Mouse (Mus musculus) myocyte (in vitro differentiated cells): ENCODE data around the gene Kif19a. TPM values are rescaled to one million over a fixed set of nuclear protein-coding genes. Genes with fewer than 3 reads are reported as not detected.

Experiments used
- H3K27me3 ChIP-seq: one replicate; pipeline ENCODE4 v1.6.1; 2011; ENCODE audit not compliant: control insufficient read depth, insufficient read depth, insufficient read length
- H3K36me3 ChIP-seq: one replicate; pipeline ENCODE4 v1.6.1; 2011; ENCODE audit not compliant: control insufficient read depth, insufficient read depth
- H3K4me2 ChIP-seq: one replicate; pipeline ENCODE4 v1.6.1; 2011; ENCODE audit warnings: low read depth, control low read depth
- H3K4me3 ChIP-seq: one replicate; pipeline ENCODE4 v1.5.1; 2011; ENCODE audit warnings: mild to moderate bottlenecking, control low read depth, moderate library complexity
- H3K79me2 ChIP-seq: one replicate; pipeline ENCODE4 v1.6.1; 2011; ENCODE audit not compliant: control insufficient read depth, insufficient read depth
- H3ac ChIP-seq: one replicate; pipeline ENCODE4 v1.6.1; 2011; ENCODE audit not compliant: control insufficient read depth, insufficient read length
- CEBPB ChIP-seq: IDR thresholded peaks from 2 replicates; pipeline ENCODE4 v1.6.1; 2011; ENCODE audit warnings: mild to moderate bottlenecking, moderate library complexity; ENCODE audit not compliant: poor library complexity, insufficient read depth, severe bottlenecking
- E2F4 ChIP-seq: IDR thresholded peaks from one replicate; pipeline ENCODE4 v1.6.1; 2011; ENCODE audit warnings: mild to moderate bottlenecking, control low read depth, moderate library complexity; ENCODE audit not compliant: insufficient read depth
- MAX ChIP-seq: IDR thresholded peaks from one replicate; pipeline ENCODE4 v1.6.1; 2011; ENCODE audit warnings: low read depth, mild to moderate bottlenecking, control low read depth
- MYOD1 ChIP-seq, 3 experiments: IDR thresholded peaks; one replicate each; pipeline ENCODE4 v1.6.1; 2011; ENCODE audit warnings: control low read depth in 2 of 3, low read depth in 2 of 3, mild to moderate bottlenecking in 2 of 3, moderate library complexity in 1 of 3; ENCODE audit not compliant: insufficient read length in 2 of 3, control insufficient read depth in 1 of 3
- MYOG ChIP-seq, 3 experiments: IDR thresholded peaks; one replicate each; pipeline ENCODE4 v1.6.1; 2011; ENCODE audit warnings: control low read depth in 2 of 3, low read depth in 2 of 3, mild to moderate bottlenecking in 2 of 3; ENCODE audit not compliant: insufficient read length in 2 of 3, control insufficient read depth in 1 of 3, insufficient read depth in 1 of 3
- POLR2A ChIP-seq: IDR thresholded peaks from one replicate; pipeline ENCODE4 v1.6.1; 2011; ENCODE audit warnings: low read depth, mild to moderate bottlenecking, control low read depth, moderate library complexity; ENCODE audit not compliant: insufficient read length
- POLR2AphosphoS2 ChIP-seq: IDR thresholded peaks from one replicate; pipeline ENCODE4 v1.6.1; 2011; ENCODE audit warnings: low read depth, control low read depth; ENCODE audit not compliant: insufficient read length
- REST ChIP-seq: IDR thresholded peaks from one replicate; pipeline ENCODE4 v1.6.1; 2011; ENCODE audit warnings: mild to moderate bottlenecking, control low read depth, moderate library complexity; ENCODE audit not compliant: insufficient read depth, insufficient read length
- SRF ChIP-seq: IDR thresholded peaks from one replicate; pipeline ENCODE4 v1.6.1; 2011; ENCODE audit warnings: low read depth; ENCODE audit not compliant: control insufficient read depth, insufficient read length
- TCF12 ChIP-seq: IDR thresholded peaks from one replicate; pipeline ENCODE4 v1.6.1; 2011; ENCODE audit warnings: mild to moderate bottlenecking, control low read depth; ENCODE audit not compliant: poor library complexity, insufficient read depth, severe bottlenecking
- TCF3 ChIP-seq: IDR thresholded peaks from one replicate; pipeline ENCODE4 v1.6.1; 2011; ENCODE audit warnings: low read depth, control low read depth; ENCODE audit not compliant: insufficient read length
- USF1 ChIP-seq: IDR thresholded peaks from one replicate; pipeline ENCODE4 v1.6.1; 2011; ENCODE audit warnings: low read depth, mild to moderate bottlenecking, control low read depth, moderate library complexity
- polyA plus RNA-seq: library from polyadenylated mRNA; unstranded; fragments of >200 nt; fragmentation: generic; extraction: Trizol; gene quantifications from one replicate; pipeline ENCODE4 v1.2.1, GENCODE M21; 2012; ENCODE audit warnings: missing spikeins

Gene Kif19a
- polyA plus RNA-seq, 1 experiment: 5.4 TPM

DNA sequence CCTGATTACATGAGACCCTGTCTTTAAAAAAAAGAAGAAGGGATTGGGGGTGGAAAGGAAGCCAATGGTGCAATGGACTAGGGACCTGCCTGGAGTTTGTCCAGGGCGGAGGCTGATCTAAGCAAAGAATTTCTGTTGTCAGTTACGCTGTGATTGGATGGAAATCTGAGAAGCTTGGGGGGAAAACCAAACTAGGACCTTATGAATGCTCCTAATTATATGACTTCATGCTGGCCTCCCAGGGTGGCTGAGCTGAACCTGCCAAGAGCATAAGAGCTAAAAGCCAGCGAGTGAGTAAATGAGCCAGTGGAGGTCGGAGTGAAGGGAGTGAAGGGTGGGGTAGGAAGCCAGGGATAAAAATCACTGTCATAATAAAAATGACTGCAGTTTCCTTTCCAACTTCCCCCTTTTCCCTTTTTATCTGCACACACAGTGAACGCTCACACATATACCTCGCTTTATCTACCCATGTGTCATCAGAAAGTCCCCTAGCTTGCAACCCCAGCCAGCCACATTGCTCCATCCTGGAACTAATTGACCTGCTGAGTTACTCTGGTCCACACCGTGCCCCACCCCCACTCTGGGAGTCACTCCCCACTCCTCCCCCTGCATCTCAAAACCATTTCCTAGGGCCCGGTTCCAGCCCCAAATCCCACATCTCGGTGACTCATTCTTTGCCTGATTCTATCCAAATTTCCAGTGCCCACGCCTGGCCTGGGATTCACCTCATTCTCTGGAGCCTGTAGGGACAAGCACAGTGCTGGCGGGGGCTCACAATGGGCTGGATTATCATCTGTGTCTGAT is 40.2 kb upstream of the Kif19a start:
- no peaks in the 10 kb centered on the region for H3K36me3 ChIP-seq
- no peak for TF ChIP-seq POLR2AphosphoS2
- 0 out of 2 replicates have a peak, but pooled peaks have one; percentile 26 for TF ChIP-seq CEBPB
- H3K4me3 ChIP-seq: no peak overlapping the region
- H3ac ChIP-seq: no peak overlapping the region
- H3K4me2 ChIP-seq: peak overlapping the region; percentile 43
- H3K79me2 ChIP-seq: no peaks in the 10 kb centered on the region
- no peaks in the 10 kb centered on the region for H3K27me3 ChIP-seq

DNA sequence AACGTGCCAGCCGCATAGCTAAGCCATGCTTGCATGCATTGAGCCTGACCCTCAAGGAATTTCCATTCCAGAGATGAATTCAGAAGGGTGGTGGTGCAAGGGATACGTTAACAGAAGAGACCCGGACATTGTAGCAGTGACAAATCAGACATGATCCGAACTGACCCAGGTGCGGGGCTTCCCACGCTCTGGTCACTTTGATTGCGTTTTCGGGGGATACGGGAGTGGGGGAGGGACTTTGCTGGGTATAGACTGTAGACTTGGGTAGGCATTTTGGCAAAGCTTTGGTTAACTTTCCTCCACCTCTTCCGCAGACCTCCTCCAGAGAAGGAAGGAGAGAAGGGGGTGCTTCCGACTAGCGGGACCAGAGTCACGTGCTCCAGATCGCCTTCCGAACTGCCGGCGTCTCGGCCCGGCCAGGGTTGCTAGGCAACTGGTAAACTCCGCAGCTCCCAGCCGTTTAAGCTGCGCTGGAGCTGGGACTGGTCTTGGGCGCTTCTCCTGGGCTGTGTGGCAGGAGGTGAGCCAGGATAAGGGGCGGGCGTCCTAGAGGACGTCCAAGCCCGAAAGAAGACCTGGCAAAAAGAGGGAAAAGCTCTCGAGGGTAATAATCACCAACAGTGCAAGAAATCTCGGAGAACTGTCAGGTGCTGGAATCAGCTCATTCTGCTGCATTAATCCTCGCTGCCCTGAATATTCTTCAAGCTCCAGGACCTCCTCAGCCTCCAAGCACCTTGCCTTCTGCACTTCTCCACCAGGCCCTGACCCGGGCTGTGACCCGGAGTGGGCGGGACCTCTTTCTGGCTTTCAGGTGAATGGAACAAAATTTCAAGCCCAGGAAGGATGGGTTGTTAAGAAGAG is 38.0 kb upstream of the Kif19a start, which contains the start of gene Dnaic2:
Dnaic2 (plus strand) TSS at position 444 of the 861 bp plus-strand sequence.
- Histone ChIP-seq H3ac (no peak within 1 kb of the TSS), H3K4me3 (no peak within 1 kb of the TSS), H3K27me3 (no peaks in the 10 kb centered on the region), H3K79me2 (no peaks in the 10 kb centered on the region), H3K36me3 (no peaks in the 10 kb centered on the region), H3K4me2 (no peak within 1 kb of the TSS)
- no peak for TF ChIP-seq USF1
- TF ChIP-seq POLR2AphosphoS2: no peak
- TF ChIP-seq SRF: no peak
- TF ChIP-seq E2F4: no peak
- no peak for TF ChIP-seq MYOD1 (IDR thresholded peaks at IDR 0.05; ENCODE audit: control insufficient read depth in 1 of 3, insufficient read length in 2 of 3, low read depth in 2 of 3)
- no peak for TF ChIP-seq MAX

GRCm38 (mm10) chr11:114727826-114728186 is 37.4 kb upstream of the Kif19a start:
- H3K79me2 ChIP-seq: no peaks in the 10 kb centered on the region
- H3K36me3 ChIP-seq: no peaks in the 10 kb centered on the region
- no peak overlapping the region for H3K4me2 ChIP-seq
- no peak overlapping the region for H3K4me3 ChIP-seq
- no peaks in the 10 kb centered on the region for H3K27me3 ChIP-seq
- H3ac ChIP-seq: no peak overlapping the region
- TF ChIP-seq POLR2A: no peak
- TF ChIP-seq TCF12: no peak
- TF ChIP-seq TCF3: no peak
- no peak for TF ChIP-seq SRF
- TF ChIP-seq MAX: no peak

- Histone ChIP-seq H3ac (no peak overlapping the region), H3K4me2 (no peak overlapping the region), H3K27me3 (no peaks in the 10 kb centered on the region), H3K4me3 (no peak overlapping the region), H3K36me3 (no peaks in the 10 kb centered on the region), H3K79me2 (no peaks in the 10 kb centered on the region)
- TF ChIP-seq USF1: no peak
- TF ChIP-seq SRF: no peak
- no peak for TF ChIP-seq REST
- TF ChIP-seq POLR2AphosphoS2: no peak
- TF ChIP-seq MYOG (IDR thresholded peaks at IDR 0.05; ENCODE audit: control insufficient read depth in 1 of 3, insufficient read depth in 1 of 3, insufficient read length in 2 of 3, low read depth in 2 of 3): no peak
- no peak for TF ChIP-seq TCF3
- no peak for TF ChIP-seq MAX
- TF ChIP-seq CEBPB: no peak
- TF ChIP-seq MYOD1 (IDR thresholded peaks at IDR 0.05; ENCODE audit: control insufficient read depth in 1 of 3, insufficient read length in 2 of 3, low read depth in 2 of 3): no peak
- TF ChIP-seq POLR2A: no peak
Observed at GRCm38 (mm10) chr11:114728333-114728732, 36.9 kb upstream of the Kif19a start.

DNA sequence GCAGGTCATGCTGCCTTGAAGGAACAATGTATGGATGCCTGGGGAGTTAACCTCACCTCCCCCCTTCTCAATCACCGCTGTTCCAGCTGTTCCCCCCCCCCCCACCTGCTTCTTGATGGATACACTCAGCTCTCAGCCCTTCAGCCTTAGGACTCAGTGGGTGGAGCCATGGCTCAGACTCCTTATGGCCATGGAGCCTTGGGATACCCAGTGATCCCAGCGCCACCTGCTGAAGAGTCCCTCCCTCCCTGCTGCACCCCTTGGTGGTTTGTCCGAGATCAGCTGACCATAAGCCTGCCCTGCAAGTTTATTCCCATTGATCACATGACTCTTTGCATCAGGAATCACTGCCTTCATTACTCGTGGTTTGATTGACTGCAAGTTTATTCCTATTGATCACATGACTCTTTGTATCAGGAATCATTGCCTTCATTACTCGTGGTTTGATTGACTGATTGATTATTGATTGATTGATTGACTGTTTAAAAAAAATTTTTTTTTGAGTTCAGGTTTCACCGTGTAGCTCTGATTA is 35.3 kb upstream of the Kif19a start:
- Histone ChIP-seq H3K36me3 (no peaks in the 10 kb centered on the region), H3ac (no peak overlapping the region), H3K4me2 (no peak overlapping the region), H3K4me3 (no peak overlapping the region), H3K79me2 (no peaks in the 10 kb centered on the region), H3K27me3 (no peaks in the 10 kb centered on the region)
- TF ChIP-seq USF1: peak; percentile 62
- TF ChIP-seq MYOG (IDR thresholded peaks at IDR 0.05; ENCODE audit: control insufficient read depth in 1 of 3, insufficient read depth in 1 of 3, insufficient read length in 2 of 3, low read depth in 2 of 3): no peak
- TF ChIP-seq SRF: no peak
- no peak for TF ChIP-seq POLR2A
- TF ChIP-seq POLR2AphosphoS2: no peak
